Mouse (Mus musculus): ENCODE results near the gene Gm3776.

DNA sequence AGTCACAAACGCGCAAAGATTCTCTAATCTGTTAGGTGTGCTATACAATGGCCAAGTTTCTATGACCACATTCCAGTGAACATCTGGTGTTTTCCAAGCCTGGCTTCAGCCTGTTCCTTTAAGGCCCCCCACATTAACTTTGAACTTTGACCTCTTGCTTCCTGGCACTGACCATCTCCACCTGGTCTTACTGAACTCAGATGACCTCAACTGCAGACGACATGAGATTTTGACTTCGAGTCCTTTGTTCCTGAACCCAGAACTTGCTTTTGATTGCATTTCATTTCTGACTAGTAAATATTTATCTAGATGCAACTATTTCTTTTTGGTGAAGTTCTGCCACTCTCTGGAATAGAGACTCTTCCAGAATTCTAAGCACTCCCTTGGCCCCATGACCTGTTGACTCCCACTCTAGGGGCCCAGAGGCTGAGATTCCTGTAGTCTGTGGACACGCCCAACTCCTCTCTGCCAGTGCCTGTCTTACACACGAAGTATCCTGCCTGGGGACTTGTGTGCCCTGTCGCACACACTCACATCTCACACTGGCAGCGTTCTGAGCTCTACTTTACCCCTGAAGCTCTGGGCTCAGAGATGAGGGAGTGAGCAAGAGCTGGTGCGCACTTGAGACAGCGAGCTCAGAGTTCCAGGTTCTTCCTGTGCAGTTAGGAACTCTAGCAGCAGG is 33.6 kb upstream of the Gm3776 start:
- TF ChIP-seq CTCF (IDR thresholded peaks at IDR 0.05): no peak
- TF ChIP-seq EP300 (IDR thresholded peaks at IDR 0.05): no peak

Data from lung, postnatal 0 days (tissue).